Mouse (Mus musculus) liver, adult 2 months (tissue): Measurements from ENCODE around the gene Prdm10. TPM values are rescaled to one million over a fixed set of nuclear protein-coding genes. Genes with fewer than 3 reads are reported as not detected.

Experiments used
- DNase-seq: peaks from one replicate; pipeline ENCODE4 v3.0.0-alpha.2; 2011; ENCODE audit warnings: low read depth, low spot score; ENCODE audit errors: extremely low read depth
- H3K27ac ChIP-seq: fragments of 200-500 bp; replicated peaks from 2 replicates; pipeline ENCODE4 v1.5.1; 2012; ENCODE audit warnings: low read depth, mild to moderate bottlenecking, control low read depth, inconsistent platforms, low read length; ENCODE audit not compliant: insufficient read depth
- H3K27me3 ChIP-seq: fragments of 200-500 bp; 2 replicates; pipeline ENCODE4 v1.6.1; 2012; ENCODE audit warnings: mild to moderate bottlenecking, moderate library complexity, low read length, inconsistent platforms; ENCODE audit not compliant: control insufficient read depth, insufficient read depth
- H3K36me3 ChIP-seq: fragments of 200-500 bp; 2 replicates; pipeline ENCODE4 v1.6.1; 2012; ENCODE audit warnings: low read length, inconsistent platforms; ENCODE audit not compliant: control insufficient read depth, insufficient read depth
- H3K4me1 ChIP-seq: fragments of 200-500 bp; 2 replicates; pipeline ENCODE4 v1.6.1; 2011; ENCODE audit warnings: low read length; ENCODE audit not compliant: control insufficient read depth, insufficient read depth
- H3K4me3 ChIP-seq: fragments of 200-500 bp; 2 replicates; pipeline ENCODE4 v1.5.1; 2011; ENCODE audit warnings: low read depth, mild to moderate bottlenecking, control low read depth, low read length, moderate library complexity; ENCODE audit not compliant: insufficient read depth
- H3K79me2 ChIP-seq: fragments of 200-500 bp; 2 replicates; pipeline ENCODE4 v1.6.1; 2012; ENCODE audit warnings: inconsistent platforms, mild to moderate bottlenecking, low read length, moderate library complexity; ENCODE audit not compliant: control insufficient read depth, insufficient read depth
- H3K9ac ChIP-seq: fragments of 200-500 bp; 2 replicates; pipeline ENCODE4 v1.6.1; 2012; ENCODE audit warnings: low read depth, mild to moderate bottlenecking, control low read depth, inconsistent platforms, low read length
- CTCF ChIP-seq: fragments of 200-500 bp; IDR thresholded peaks from 2 replicates; pipeline ENCODE4 v1.5.1; 2011; ENCODE audit warnings: low read depth, low read length, control low read depth
- POLR2A ChIP-seq: fragments of 200-500 bp; IDR thresholded peaks from 2 replicates; pipeline ENCODE4 v1.6.1; 2011; ENCODE audit warnings: low read length, control low read depth; ENCODE audit not compliant: insufficient read depth; ENCODE audit errors: extremely low read depth
- WGBS: fragments of 180-500 bp; shearing (Covaris S2); methylation state at CpG from one replicate; pipeline ENCODE4 v1.1.7; 2018; 5-methylcytosine and 5-hydroxymethylcytosine counted together
- polyA plus RNA-seq: library from polyadenylated mRNA; depleted of rRNA; stranded (reverse); fragments of >200 nt; gene quantifications from 2 replicates; pipeline ENCODE4 v1.2.3, GENCODE M21; 2012
- total RNA-seq: library from RNA; depleted of rRNA; stranded (reverse); fragments of >200 nt; gene quantifications from 2 replicates; pipeline ENCODE4 v1.2.3, GENCODE M21; 2014

The Prdm10 gene
- total and polyA plus RNA-seq, 2 experiments: 2.7 to 4.8 TPM

- no peak overlapping the region for H3K4me3 ChIP-seq
- peaks cover 6% of the 10 kb centered on the region for H3K4me1 ChIP-seq
- TF ChIP-seq POLR2A (no peak), CTCF (no peak)
- H3K27ac ChIP-seq: no peak overlapping the region
- peak; percentile 16 for DNase-seq
- no peak overlapping the region for H3K9ac ChIP-seq
- peaks cover 3% of the 10 kb centered on the region; the same call in 1 of the 2 replicates for H3K36me3 ChIP-seq
- 23% methylated on average over 10 of the region's 10 CpGs for WGBS
- no peaks in the 10 kb centered on the region for H3K27me3 ChIP-seq
- H3K79me2 ChIP-seq: no peaks in the 10 kb centered on the region
Observed at GRCm38 (mm10) chr9:31353518-31353917, 73.2 kb downstream of the Prdm10 start.

- 28% methylated on average over 7 of the region's 7 CpGs for WGBS
- H3K27ac ChIP-seq: no peak overlapping the region
Observed at GRCm38 (mm10) chr9:31354051-31354450, 73.7 kb downstream of the Prdm10 start.

GRCm38 (mm10) chr9:31363698-31364609, 83.6 kb downstream of the Prdm10 start:
- no peaks in the 10 kb centered on the region for H3K79me2 ChIP-seq
- H3K9ac ChIP-seq: no peak overlapping the region
- H3K4me1 ChIP-seq: no peaks in the 10 kb centered on the region
- H3K4me3 ChIP-seq: no peak overlapping the region
- H3K27me3 ChIP-seq: no peaks in the 10 kb centered on the region
- TF ChIP-seq CTCF (no peak), POLR2A (no peak)
- peaks cover 21% of the 10 kb centered on the region for H3K36me3 ChIP-seq
- WGBS: 94% methylated on average over 9 of the region's 9 CpGs
- DNase-seq: no peak
- no peak overlapping the region for H3K27ac ChIP-seq

More at GRCm38 (mm10) chr9:31354051-31354450, 73.7 kb downstream of the Prdm10 start:
- TF ChIP-seq POLR2A (no peak), CTCF (no peak)
- Histone ChIP-seq H3K79me2 (no peaks in the 10 kb centered on the region), H3K4me3 (no peak overlapping the region), H3K4me1 (peaks cover 6% of the 10 kb centered on the region), H3K9ac (no peak overlapping the region), H3K27me3 (no peaks in the 10 kb centered on the region), H3K36me3 (peaks cover 5% of the 10 kb centered on the region; the same call in 1 of the 2 replicates)
- peak; percentile 72 for DNase-seq

GRCm38 (mm10) chr9:31365086-31365485, 84.7 kb downstream of the Prdm10 start:
- Histone ChIP-seq H3K27me3 (no peaks in the 10 kb centered on the region), H3K4me3 (no peak overlapping the region), H3K36me3 (peaks cover 16% of the 10 kb centered on the region), H3K79me2 (no peaks in the 10 kb centered on the region), H3K9ac (no peak overlapping the region), H3K27ac (no peak overlapping the region), H3K4me1 (no peaks in the 10 kb centered on the region)
- DNase-seq: no peak
- TF ChIP-seq POLR2A: no peak
- TF ChIP-seq CTCF: no peak
- WGBS: 78% methylated on average over 8 of the region's 8 CpGs

DNA sequence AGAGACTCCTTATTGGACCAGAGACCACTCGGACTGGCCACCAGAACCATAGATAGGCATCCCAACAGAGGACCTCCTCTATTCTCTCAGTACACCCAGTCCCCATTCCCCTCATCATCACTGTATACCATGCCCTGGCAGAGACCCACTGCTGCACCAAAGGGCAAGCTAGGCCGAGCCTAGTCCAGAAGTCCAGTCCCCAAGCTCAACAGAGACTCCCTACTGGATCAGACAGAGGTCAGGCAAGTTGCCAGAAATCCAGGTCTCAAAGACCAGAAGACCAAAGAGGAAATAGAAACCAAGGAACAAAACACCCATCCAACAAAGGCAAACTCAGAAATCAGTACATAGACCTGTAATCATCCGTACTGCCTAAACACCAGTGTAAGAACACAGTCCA, 91.4 kb downstream of the Prdm10 start:
- H3K4me3 ChIP-seq: no peak overlapping the region
- no peak overlapping the region for H3K9ac ChIP-seq
- no peak overlapping the region for H3K27ac ChIP-seq
- TF ChIP-seq POLR2A (no peak), CTCF (no peak)
- H3K27me3 ChIP-seq: no peaks in the 10 kb centered on the region
- no peaks in the 10 kb centered on the region for H3K4me1 ChIP-seq
- DNase-seq: peak; percentile 39
- H3K36me3 ChIP-seq: no peaks in the 10 kb centered on the region
- no peaks in the 10 kb centered on the region for H3K79me2 ChIP-seq
- WGBS: 72% methylated on average over 3 of the region's 3 CpGs

GRCm38 (mm10) chr9:31376661-31377060, 96.3 kb downstream of the Prdm10 start:
- Histone ChIP-seq H3K36me3 (peaks cover 2% of the 10 kb centered on the region), H3K27me3 (no peaks in the 10 kb centered on the region), H3K4me3 (no peak overlapping the region), H3K4me1 (no peaks in the 10 kb centered on the region), H3K79me2 (no peaks in the 10 kb centered on the region), H3K9ac (no peak overlapping the region), H3K27ac (no peak overlapping the region)
- TF ChIP-seq CTCF (no peak), POLR2A (no peak)
- no peak for DNase-seq
